Mouse (Mus musculus) myocyte (in vitro differentiated cells): Measurements from ENCODE around the gene Idi2. TPM values are rescaled to one million over a fixed set of nuclear protein-coding genes. Genes with fewer than 3 reads are reported as not detected.
"Not testable (repeated sequence)": the region's sequence is repeated elsewhere in the genome, so short reads cannot be mapped to it uniquely, and the experiment has no call there.

ENCODE experiments used
- H3K27me3 ChIP-seq: one replicate; pipeline ENCODE4 v1.6.1; 2011; ENCODE audit not compliant: control insufficient read depth, insufficient read depth, insufficient read length
- H3K36me3 ChIP-seq: one replicate; pipeline ENCODE4 v1.6.1; 2011; ENCODE audit not compliant: control insufficient read depth, insufficient read depth
- H3K4me2 ChIP-seq: one replicate; pipeline ENCODE4 v1.6.1; 2011; ENCODE audit warnings: low read depth, control low read depth
- H3K4me3 ChIP-seq: one replicate; pipeline ENCODE4 v1.5.1; 2011; ENCODE audit warnings: mild to moderate bottlenecking, control low read depth, moderate library complexity
- H3K79me2 ChIP-seq: one replicate; pipeline ENCODE4 v1.6.1; 2011; ENCODE audit not compliant: control insufficient read depth, insufficient read depth
- H3ac ChIP-seq: one replicate; pipeline ENCODE4 v1.6.1; 2011; ENCODE audit not compliant: control insufficient read depth, insufficient read length
- MAX ChIP-seq: IDR thresholded peaks from one replicate; pipeline ENCODE4 v1.6.1; 2011; ENCODE audit warnings: low read depth, mild to moderate bottlenecking, control low read depth
- MYOG ChIP-seq, 3 experiments: IDR thresholded peaks; one replicate each; pipeline ENCODE4 v1.6.1; 2011; ENCODE audit warnings: control low read depth in 2 of 3, low read depth in 2 of 3, mild to moderate bottlenecking in 2 of 3; ENCODE audit not compliant: insufficient read length in 2 of 3, control insufficient read depth in 1 of 3, insufficient read depth in 1 of 3
- POLR2A ChIP-seq: IDR thresholded peaks from one replicate; pipeline ENCODE4 v1.6.1; 2011; ENCODE audit warnings: low read depth, mild to moderate bottlenecking, control low read depth, moderate library complexity; ENCODE audit not compliant: insufficient read length
- REST ChIP-seq: IDR thresholded peaks from one replicate; pipeline ENCODE4 v1.6.1; 2011; ENCODE audit warnings: mild to moderate bottlenecking, control low read depth, moderate library complexity; ENCODE audit not compliant: insufficient read depth, insufficient read length
- TCF12 ChIP-seq: IDR thresholded peaks from one replicate; pipeline ENCODE4 v1.6.1; 2011; ENCODE audit warnings: mild to moderate bottlenecking, control low read depth; ENCODE audit not compliant: poor library complexity, insufficient read depth, severe bottlenecking
- TCF3 ChIP-seq: IDR thresholded peaks from one replicate; pipeline ENCODE4 v1.6.1; 2011; ENCODE audit warnings: low read depth, control low read depth; ENCODE audit not compliant: insufficient read length
- polyA plus RNA-seq: library from polyadenylated mRNA; unstranded; fragments of >200 nt; fragmentation: generic; extraction: Trizol; gene quantifications from one replicate; pipeline ENCODE4 v1.2.1, GENCODE M21; 2012; ENCODE audit warnings: missing spikeins

Gene Idi2
- polyA plus RNA-seq, result 0.13 TPM

DNA sequence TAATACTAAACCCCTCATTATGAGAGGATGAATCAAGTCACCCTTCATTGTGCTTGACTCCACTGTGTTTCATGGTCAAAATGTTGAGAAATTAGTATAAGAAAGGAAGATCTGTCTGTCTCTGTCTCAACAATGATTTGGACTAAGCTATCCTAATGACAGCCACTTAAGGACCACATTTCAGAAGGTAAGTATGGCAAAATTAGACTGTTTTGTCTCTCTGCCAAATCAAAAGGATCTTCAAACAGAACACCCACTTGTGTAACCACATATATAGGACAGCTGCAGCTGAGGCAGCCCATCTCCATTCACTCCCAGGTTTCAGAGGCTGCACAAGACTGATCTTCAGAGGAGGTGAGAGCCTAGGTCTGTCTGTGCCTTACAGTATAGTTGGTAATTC lies at the start of gene Idi2:
Idi2 (plus strand) TSS at position 301 of the 400 bp plus-strand sequence.
- H3ac ChIP-seq, H3K27me3 ChIP-seq, H3K4me2 ChIP-seq, H3K79me2 ChIP-seq, H3K36me3 ChIP-seq, H3K4me3 ChIP-seq: not testable (repeated sequence)

DNA sequence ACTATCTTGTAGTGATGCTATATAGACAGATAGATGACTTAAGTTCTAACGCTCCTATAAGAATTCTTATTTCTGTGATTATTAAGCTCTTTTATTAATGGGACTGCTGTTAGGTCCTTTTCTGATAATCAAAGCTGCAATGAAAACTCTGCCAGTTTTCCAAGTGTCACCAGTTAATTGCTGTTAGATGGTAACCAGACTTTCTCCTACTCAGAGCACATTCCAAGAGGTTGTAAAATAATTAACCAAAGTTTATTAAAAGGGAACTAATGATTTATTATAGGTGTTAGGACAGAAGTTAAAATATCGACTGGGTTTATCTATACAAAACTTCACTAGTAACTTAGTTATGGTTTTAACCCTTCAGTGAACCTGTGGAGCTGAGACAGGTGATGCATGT lies 46.7 kb upstream of the Idi2 start:
- H3K4me3 ChIP-seq, H3K36me3 ChIP-seq, H3K27me3 ChIP-seq, H3K4me2 ChIP-seq, H3ac ChIP-seq, H3K79me2 ChIP-seq: not testable (repeated sequence)

DNA sequence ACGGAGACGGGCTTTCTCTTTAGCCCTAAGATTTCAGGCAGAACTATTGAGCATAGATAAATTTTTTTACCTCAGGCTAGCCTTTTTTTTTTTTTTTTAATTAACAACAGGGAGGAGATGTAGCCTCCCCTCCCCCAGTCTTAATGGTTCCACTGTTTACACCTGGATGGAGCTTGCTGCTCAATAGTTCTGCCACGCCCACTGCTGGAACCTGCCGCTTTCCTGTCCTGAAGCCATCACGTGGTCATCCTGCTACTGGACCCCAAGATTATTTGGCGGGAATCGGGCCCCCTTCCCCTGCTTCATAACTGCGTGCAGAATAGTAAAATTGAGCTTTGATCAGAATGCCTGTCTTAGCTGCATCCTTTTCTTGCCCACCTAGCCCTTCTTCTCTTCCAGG lies 38.8 kb upstream of the Idi2 start:
- H3ac ChIP-seq, H3K4me2 ChIP-seq, H3K4me3 ChIP-seq, H3K27me3 ChIP-seq, H3K36me3 ChIP-seq, H3K79me2 ChIP-seq: not testable (repeated sequence)

DNA sequence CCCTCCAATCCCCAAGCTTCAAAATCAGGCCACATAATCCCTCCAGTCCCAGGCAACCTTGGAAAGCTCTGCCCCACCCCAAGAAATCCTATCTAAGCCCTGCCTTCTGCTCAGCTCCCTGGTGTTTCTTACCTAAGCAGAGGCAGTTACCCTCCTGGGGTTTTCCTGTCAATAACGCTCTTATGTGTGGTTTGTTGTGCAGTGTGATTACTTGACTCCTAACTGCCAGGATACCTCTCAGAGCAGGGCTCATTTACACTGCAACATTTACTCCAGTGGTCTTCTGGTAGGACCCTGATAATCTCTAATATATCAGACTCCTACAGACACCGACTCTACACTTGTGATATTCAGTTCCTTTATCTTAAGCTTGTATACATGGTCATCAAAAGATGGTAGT lies 19.2 kb upstream of the Idi2 start:
- H3K79me2 ChIP-seq, result no peaks in the 10 kb centered on the region
- no peak overlapping the region for H3ac ChIP-seq
- H3K4me3 ChIP-seq, result no peak overlapping the region
- H3K27me3 ChIP-seq, result peaks cover 7% of the 10 kb centered on the region
- TF ChIP-seq TCF3 (no peak), TCF12 (no peak), POLR2A (no peak), MAX (no peak), REST (no peak), MYOG (IDR thresholded peaks at IDR 0.05; ENCODE audit: control insufficient read depth in 1 of 3, insufficient read depth in 1 of 3, insufficient read length in 2 of 3, low read depth in 2 of 3) (no peak)
- no peaks in the 10 kb centered on the region for H3K36me3 ChIP-seq
- no peak overlapping the region for H3K4me2 ChIP-seq

DNA sequence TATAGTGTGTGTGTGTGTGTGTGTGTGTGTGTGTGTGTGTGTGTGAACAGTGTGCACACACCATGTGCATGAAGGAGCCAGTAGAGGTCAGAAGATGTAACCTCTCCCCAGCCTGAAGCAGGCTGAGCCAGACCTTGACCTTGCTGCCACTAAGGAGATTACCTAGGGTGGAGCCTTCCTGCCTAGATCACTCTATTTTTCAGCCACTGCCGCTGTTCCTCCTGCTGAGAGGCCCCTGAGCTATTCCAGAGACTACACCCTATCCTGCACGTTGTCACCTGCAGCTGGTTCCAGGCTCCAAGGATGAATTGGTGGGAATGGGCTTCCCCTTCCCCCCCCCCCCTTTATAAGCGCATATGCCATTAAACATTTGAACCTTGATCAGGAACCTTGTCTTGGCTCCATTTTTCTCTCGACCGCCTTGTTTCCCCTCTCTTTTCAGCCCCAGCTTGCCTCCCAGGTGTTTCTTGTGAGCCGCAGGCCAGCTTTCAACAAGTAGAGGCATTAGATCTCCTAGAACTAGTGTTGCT lies 15.0 kb upstream of the Idi2 start:
- H3K4me2 ChIP-seq, H3K4me3 ChIP-seq, H3K36me3 ChIP-seq, H3ac ChIP-seq, H3K79me2 ChIP-seq, H3K27me3 ChIP-seq: not testable (repeated sequence)

DNA sequence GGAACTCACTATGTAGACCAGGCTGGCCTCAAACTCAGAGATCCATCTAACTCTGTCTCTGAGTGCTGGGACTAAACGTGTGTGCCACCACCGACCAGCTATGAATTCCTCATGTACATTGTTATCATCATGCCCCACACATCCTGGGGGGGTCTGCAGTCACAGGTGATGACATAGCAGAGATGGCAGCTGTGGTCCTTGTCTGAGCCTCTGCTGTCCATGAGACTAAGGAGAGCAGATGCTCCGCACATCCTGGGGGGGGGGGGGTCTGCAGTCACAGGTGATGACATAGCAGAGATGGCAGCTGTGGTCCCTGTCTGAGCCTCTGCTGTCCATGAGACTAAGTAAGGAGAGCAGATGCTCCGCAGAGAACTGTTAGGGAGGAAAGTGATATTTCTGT lies 11.6 kb upstream of the Idi2 start:
- H3K27me3 ChIP-seq, H3K4me2 ChIP-seq, H3K79me2 ChIP-seq, H3K36me3 ChIP-seq, H3K4me3 ChIP-seq, H3ac ChIP-seq: not testable (repeated sequence)

DNA sequence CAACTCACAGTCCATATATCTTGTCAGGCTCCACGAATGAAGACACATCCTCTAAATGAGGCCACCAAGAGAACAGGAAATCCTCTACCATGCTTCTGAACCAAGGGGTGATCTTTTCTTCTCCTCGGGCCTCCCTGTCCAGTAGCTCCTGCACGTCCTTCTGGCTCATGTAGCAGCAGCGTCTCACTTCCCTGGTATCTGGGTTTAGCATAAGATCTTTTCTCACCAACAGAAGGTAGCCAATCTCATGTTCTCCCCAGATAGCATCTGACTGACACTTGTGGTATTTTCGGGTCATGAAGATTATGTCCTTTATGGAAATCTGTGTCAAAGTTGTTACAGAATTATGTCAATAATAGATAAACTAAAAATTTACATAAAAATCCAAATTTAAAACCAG lies 11.0 kb upstream of the Idi2 start:
- H3K79me2 ChIP-seq, H3K4me2 ChIP-seq, H3ac ChIP-seq, H3K4me3 ChIP-seq, H3K36me3 ChIP-seq, H3K27me3 ChIP-seq: not testable (repeated sequence)

DNA sequence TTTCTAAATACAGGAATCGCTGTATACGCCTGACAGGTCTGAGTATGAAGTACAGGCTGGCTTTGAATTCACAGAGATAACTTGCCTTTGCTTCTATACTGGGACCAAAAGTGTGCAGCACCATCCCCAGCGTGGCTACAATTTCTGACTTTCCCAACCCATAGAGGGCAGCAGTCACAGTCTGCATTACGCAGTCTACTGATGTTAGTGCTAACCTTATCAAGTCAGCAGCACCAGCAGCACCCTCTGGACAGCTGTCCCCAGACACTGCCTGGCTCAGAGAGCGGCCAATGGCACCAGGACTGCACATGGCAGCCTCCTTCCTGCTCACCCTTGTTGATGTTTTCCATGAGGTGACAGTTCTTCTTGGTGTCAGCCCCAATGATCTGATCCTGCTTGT lies 8.8 kb upstream of the Idi2 start:
- H3K4me3 ChIP-seq, H3K36me3 ChIP-seq, H3K4me2 ChIP-seq, H3K27me3 ChIP-seq, H3K79me2 ChIP-seq, H3ac ChIP-seq: not testable (repeated sequence)

DNA sequence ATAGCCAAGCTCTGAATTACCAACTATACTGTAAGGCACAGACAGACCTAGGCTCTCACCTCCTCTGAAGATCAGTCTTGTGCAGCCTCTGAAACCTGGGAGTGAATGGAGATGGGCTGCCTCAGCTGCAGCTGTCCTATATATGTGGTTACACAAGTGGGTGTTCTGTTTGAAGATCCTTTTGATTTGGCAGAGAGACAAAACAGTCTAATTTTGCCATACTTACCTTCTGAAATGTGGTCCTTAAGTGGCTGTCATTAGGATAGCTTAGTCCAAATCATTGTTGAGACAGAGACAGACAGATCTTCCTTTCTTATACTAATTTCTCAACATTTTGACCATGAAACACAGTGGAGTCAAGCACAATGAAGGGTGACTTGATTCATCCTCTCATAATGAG lies 4.5 kb upstream of the Idi2 start, which contains the start of gene Gm9745:
Gm9745 (minus strand) TSS at position 101 of the 400 bp plus-strand sequence.
- H3K79me2 ChIP-seq, H3K36me3 ChIP-seq, H3K27me3 ChIP-seq, H3ac ChIP-seq, H3K4me3 ChIP-seq, H3K4me2 ChIP-seq: not testable (repeated sequence)

DNA sequence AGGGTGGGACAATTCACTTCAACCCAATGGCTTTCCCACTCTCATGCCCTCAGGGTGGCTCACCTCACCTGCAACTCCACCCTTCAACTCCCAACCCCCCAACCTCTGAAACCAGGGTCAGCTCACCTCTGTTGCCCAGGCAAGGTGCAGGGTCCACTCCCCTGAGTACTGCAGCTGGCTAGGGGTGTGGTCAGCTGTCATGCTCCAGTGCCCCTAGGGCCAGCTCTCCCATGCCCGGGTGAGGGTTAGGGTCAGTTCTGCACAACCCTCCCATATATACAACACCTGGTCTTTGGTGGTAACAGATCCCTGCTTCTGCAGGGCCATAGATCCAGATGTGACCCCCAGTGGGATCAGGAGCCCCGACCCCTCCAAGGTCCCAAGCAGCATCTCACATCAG lies 2.5 kb downstream of the Idi2 start:
- not testable (repeated sequence) for H3K27me3 ChIP-seq, H3K4me2 ChIP-seq, H3ac ChIP-seq, H3K36me3 ChIP-seq, H3K4me3 ChIP-seq, H3K79me2 ChIP-seq

DNA sequence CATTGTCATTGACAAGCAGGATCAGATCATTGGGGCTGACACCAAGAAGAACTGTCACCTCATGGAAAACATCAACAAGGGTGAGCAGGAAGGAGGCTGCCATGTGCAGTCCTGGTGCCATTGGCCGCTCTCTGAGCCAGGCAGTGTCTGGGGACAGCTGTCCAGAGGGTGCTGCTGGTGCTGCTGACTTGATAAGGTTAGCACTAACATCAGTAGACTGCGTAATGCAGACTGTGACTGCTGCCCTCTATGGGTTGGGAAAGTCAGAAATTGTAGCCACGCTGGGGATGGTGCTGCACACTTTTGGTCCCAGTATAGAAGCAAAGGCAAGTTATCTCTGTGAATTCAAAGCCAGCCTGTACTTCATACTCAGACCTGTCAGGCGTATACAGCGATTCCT lies 4.2 kb downstream of the Idi2 start:
- H3K79me2 ChIP-seq, H3K27me3 ChIP-seq, H3ac ChIP-seq, H3K36me3 ChIP-seq, H3K4me2 ChIP-seq, H3K4me3 ChIP-seq: not testable (repeated sequence)

DNA sequence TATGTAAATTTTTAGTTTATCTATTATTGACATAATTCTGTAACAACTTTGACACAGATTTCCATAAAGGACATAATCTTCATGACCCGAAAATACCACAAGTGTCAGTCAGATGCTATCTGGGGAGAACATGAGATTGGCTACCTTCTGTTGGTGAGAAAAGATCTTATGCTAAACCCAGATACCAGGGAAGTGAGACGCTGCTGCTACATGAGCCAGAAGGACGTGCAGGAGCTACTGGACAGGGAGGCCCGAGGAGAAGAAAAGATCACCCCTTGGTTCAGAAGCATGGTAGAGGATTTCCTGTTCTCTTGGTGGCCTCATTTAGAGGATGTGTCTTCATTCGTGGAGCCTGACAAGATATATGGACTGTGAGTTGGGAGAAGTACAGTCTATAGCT lies 6.4 kb downstream of the Idi2 start:
- not testable (repeated sequence) for H3K27me3 ChIP-seq, H3K4me3 ChIP-seq, H3ac ChIP-seq, H3K4me2 ChIP-seq, H3K36me3 ChIP-seq, H3K79me2 ChIP-seq
